Mouse (Mus musculus) heart, embryonic 11.5 days (tissue): Measurements from ENCODE around the gene Csrnp3. TPM values are rescaled to one million over a fixed set of nuclear protein-coding genes. Genes with fewer than 3 reads are reported as not detected.
A peak's percentile ranks its signal among the peaks of the same experiment; 100 is the strongest.

Experiments
- ATAC-seq: fragments of 200-750 bp; cut with Nextera tagmentation; replicated peaks from 2 replicates; pipeline ENCODE4 v1.8.0; 2017; ENCODE audit warnings: moderate library complexity; ENCODE audit not compliant: insufficient number of reproducible peaks, low FRiP score, low TSS enrichment
- H3K27ac ChIP-seq: fragments of 300-500 bp; sonication (generic); 2 replicates; pipeline ENCODE4 v1.5.1; 2014; ENCODE audit warnings: mild to moderate bottlenecking, low read depth, low read length
- H3K27me3 ChIP-seq: fragments of 300-500 bp; sonication (generic); 2 replicates; pipeline ENCODE4 v1.6.1; 2014; ENCODE audit warnings: mild to moderate bottlenecking, low read length, mixed read lengths; ENCODE audit not compliant: control insufficient read depth, insufficient read depth
- H3K36me3 ChIP-seq: fragments of 300-500 bp; sonication (generic); 2 replicates; pipeline ENCODE4 v1.6.1; 2014; ENCODE audit warnings: mild to moderate bottlenecking, low read length, moderate library complexity, mixed read lengths; ENCODE audit not compliant: control insufficient read depth, insufficient read depth
- H3K4me1 ChIP-seq: fragments of 300-500 bp; sonication (generic); 2 replicates; pipeline ENCODE4 v1.6.1; 2014; ENCODE audit warnings: low read length; ENCODE audit not compliant: control insufficient read depth, insufficient read depth
- H3K4me2 ChIP-seq: fragments of 300-500 bp; sonication (generic); 2 replicates; pipeline ENCODE4 v1.6.1; 2014; ENCODE audit warnings: mild to moderate bottlenecking, moderate library complexity
- H3K4me3 ChIP-seq: fragments of 300-500 bp; sonication (generic); 2 replicates; pipeline ENCODE4 v1.5.1; 2014; ENCODE audit warnings: low read depth, low read length
- H3K9ac ChIP-seq: fragments of 300-500 bp; sonication (generic); 2 replicates; pipeline ENCODE4 v1.6.1; 2014; ENCODE audit warnings: mild to moderate bottlenecking, low read depth, low read length, moderate library complexity
- H3K9me3 ChIP-seq: fragments of 300-500 bp; sonication (generic); replicated peaks from 2 replicates; pipeline ENCODE4 v1.6.1; 2016; ENCODE audit warnings: low read length; ENCODE audit not compliant: control insufficient read depth
- WGBS: fragments of 180-500 bp; shearing (Covaris S2); extraction: QIAGEN DNeasy Blood & Tissue Kit; methylation state at CpG from one replicate; pipeline ENCODE4 v1.1.7; 2014; ENCODE audit not compliant: insufficient replicate concordance; 5-methylcytosine and 5-hydroxymethylcytosine counted together
- polyA plus RNA-seq: library from polyadenylated mRNA; unstranded; fragments of >200 nt; fragmentation: Nextera tagmentation; extraction: Ambion mirVana; gene quantifications from 2 replicates; pipeline ENCODE4 v1.2.1, GENCODE M21; 2014

Csrnp3 gene
- polyA plus RNA-seq, 1 experiment from 2014 or later: 2.2 TPM

DNA sequence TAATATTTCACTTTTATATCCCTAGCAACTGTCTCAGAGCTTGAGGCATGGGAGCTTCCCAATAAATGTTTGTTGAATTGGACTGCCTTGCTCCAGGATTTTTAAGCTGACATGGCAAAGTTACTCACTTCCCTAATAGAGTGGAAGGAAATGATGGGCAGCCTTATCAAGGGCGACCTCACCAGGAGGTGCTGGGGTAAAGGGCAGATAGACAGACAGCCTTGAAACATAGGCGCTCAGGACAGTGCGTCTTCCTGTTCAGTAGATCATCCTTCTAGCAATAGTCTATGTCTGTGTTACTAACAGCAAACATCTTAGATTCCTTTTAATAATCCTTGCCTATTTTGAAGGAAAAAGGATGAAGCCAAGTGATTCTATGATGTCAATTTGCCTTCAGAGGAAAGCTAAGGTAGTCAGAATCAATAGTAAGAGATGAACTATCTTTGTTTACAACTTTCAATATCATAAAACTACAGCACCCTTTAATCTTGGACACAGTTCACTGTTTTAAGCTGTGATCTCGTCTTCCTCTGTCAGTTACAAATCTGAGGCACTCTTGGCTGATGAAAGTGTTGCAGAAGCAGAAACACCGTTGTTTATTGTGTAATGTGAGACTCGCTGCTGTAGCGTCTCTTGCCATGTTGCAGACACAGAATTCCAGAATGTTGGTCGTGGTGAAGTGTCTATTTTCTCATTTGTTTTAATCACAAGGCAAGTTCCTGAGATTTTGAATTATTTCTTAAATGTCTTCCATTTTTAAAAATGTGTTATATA, 81.6 kb downstream of the Csrnp3 start:
- H3K4me1 ChIP-seq: 0 out of 2 replicates have a peak, but pooled peaks cover 2% of the 10 kb centered on the region
- no peaks in the 10 kb centered on the region for H3K27me3 ChIP-seq
- no peak for ATAC-seq
- H3K27ac ChIP-seq: no peak overlapping the region
- H3K36me3 ChIP-seq: no peaks in the 10 kb centered on the region
- WGBS: 54% methylated on average over 8 of the region's 8 CpGs
- no peak overlapping the region for H3K4me3 ChIP-seq
- H3K9me3 ChIP-seq: no peaks in the 10 kb centered on the region
- no peak overlapping the region for H3K4me2 ChIP-seq
- H3K9ac ChIP-seq: no peak overlapping the region

DNA sequence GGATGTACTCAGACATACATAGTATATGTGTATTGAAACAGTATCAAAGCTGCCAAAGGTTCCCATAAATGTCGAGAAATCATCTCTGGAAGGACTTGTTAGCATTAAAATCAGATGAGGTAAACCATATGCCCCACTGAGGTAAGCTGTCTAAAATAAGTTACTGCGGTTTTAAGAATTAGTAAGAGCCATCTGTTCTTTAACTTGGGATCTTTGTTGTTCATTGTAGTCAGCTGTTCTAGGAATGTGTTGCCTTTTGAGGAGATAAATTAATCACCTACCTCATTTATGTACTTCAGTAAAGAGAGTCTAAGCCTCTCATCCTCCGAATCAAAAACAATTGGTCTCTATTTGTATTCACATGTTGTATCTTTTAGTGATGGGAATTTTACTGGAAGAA, 83.7 kb downstream of the Csrnp3 start:
- H3K36me3 ChIP-seq: no peaks in the 10 kb centered on the region
- no peak overlapping the region for H3K27ac ChIP-seq
- H3K9me3 ChIP-seq: no peaks in the 10 kb centered on the region
- H3K27me3 ChIP-seq: no peaks in the 10 kb centered on the region
- 0 out of 2 replicates have a peak, but pooled peaks cover 2% of the 10 kb centered on the region for H3K4me1 ChIP-seq
- H3K4me3 ChIP-seq: no peak overlapping the region
- ATAC-seq: no peak
- WGBS: 73% methylated on average over 3 of the region's 3 CpGs
- H3K4me2 ChIP-seq: no peak overlapping the region
- H3K9ac ChIP-seq: no peak overlapping the region

DNA sequence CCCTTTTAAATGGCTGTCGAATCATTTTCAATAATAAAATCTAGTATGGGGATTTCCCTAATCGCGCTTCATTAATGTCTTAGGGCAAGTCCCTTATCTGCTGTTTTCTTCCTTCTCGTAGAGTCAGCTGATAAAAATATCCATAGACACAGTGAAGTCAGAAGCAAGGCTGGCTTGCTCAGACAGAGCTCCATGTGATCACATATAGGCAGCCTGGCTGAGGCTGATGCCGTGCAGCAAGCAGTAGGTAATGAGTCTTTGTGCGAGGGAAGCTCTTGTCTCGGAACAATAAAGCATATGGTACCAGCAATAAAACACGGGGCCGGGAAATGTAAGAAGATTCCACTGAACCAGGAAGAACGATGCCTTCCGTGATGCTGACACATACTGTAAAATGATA, 84.4 kb downstream of the Csrnp3 start:
- H3K27ac ChIP-seq: 0 out of 2 replicates have a peak overlapping the region, but pooled peaks have one; percentile 22
- no peak overlapping the region for H3K4me3 ChIP-seq
- no peaks in the 10 kb centered on the region for H3K9me3 ChIP-seq
- H3K4me2 ChIP-seq: peak overlapping the region; percentile 22
- H3K36me3 ChIP-seq: no peaks in the 10 kb centered on the region
- H3K27me3 ChIP-seq: no peaks in the 10 kb centered on the region
- no peak overlapping the region for H3K9ac ChIP-seq
- no peak for ATAC-seq
- H3K4me1 ChIP-seq: 0 out of 2 replicates have a peak, but pooled peaks cover 2% of the 10 kb centered on the region
- WGBS: 61% methylated on average over 11 of the region's 11 CpGs

DNA sequence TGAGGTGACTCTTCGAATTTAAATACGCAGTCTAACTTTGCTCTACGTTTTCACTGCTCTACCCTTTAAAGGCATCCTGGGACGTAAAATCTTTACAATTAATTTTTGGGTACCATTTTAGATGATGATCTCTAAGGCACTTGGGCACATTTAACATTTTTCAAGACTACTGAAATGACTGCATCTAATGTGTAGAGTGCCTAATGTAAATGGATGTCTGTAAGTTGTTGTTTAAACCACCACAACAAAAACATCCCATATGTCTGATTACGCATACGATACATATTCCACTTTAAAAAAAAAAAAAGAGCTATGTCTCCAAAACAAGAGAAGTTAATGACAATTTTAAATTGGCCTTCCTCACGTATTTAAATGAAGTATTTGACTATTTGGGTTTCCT, 85.7 kb downstream of the Csrnp3 start:
- WGBS: 69% methylated on average over 7 of the region's 7 CpGs
- Histone ChIP-seq H3K36me3 (no peaks in the 10 kb centered on the region), H3K27ac (no peak overlapping the region), H3K4me1 (0 out of 2 replicates have a peak, but pooled peaks cover 2% of the 10 kb centered on the region), H3K4me3 (peak overlapping the region; percentile 53), H3K9ac (peak overlapping the region; percentile 75), H3K4me2 (peak overlapping the region; percentile 77), H3K27me3 (no peaks in the 10 kb centered on the region), H3K9me3 (no peaks in the 10 kb centered on the region)
- no peak for ATAC-seq

DNA sequence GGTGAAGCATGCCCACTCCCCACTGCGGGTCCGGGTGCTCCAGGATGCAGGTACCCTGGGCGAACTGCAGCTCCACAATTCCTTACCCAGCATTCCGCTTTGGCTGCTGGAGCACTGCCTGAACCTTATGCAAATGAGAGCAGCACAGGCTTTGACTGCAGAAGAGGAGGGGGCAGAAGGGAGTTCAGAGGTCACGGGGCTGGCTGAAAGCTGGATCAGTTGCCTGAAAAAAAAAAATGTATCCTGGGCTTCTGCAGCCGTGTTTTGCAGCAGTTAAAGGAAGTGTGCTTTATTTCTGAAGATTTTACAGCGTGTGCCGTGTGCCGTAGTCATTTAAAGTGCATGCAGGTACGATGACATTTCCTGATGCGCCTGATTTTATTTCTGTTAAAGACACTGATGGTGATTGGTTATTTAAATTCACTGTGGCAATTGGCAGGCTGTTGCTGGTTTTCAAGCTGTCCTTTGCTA, 86.3 kb downstream of the Csrnp3 start:
- Histone ChIP-seq H3K36me3 (no peaks in the 10 kb centered on the region), H3K4me1 (0 out of 2 replicates have a peak, but pooled peaks cover 2% of the 10 kb centered on the region), H3K4me3 (peak overlapping the region; percentile 53), H3K4me2 (peak overlapping the region; percentile 77), H3K27me3 (no peaks in the 10 kb centered on the region), H3K9ac (peak overlapping the region; percentile 75), H3K9me3 (no peaks in the 10 kb centered on the region), H3K27ac (no peak overlapping the region)
- ATAC-seq: no peak; the same call in 1 of the 2 replicates
- 3% methylated on average over 11 of the region's 11 CpGs for WGBS

DNA sequence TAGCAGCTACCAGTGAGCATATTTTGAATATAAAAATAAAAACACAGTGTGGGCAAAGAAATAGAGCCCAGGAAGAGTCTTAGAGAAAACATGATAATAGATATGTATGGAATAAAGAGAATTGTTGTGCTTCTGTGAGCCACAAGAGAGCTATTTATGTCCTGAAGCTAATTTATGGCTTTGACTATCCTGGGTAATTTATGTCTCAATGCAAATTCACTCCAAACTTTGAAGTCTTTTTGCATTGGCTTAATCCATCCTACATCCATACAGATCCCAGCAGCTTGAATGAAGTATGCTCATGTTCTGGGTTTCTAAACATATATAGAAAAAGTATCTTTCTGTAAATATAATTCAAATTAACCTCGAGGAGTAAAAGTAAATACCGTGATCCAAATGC, 88.5 kb downstream of the Csrnp3 start:
- Histone ChIP-seq H3K36me3 (no peaks in the 10 kb centered on the region), H3K27me3 (no peaks in the 10 kb centered on the region), H3K9ac (no peak overlapping the region), H3K27ac (no peak overlapping the region), H3K4me2 (no peak overlapping the region), H3K4me3 (no peak overlapping the region), H3K4me1 (0 out of 2 replicates have a peak, but pooled peaks cover 2% of the 10 kb centered on the region), H3K9me3 (no peaks in the 10 kb centered on the region)
- no peak for ATAC-seq
- WGBS: 78% methylated on average over 2 of the region's 2 CpGs

DNA sequence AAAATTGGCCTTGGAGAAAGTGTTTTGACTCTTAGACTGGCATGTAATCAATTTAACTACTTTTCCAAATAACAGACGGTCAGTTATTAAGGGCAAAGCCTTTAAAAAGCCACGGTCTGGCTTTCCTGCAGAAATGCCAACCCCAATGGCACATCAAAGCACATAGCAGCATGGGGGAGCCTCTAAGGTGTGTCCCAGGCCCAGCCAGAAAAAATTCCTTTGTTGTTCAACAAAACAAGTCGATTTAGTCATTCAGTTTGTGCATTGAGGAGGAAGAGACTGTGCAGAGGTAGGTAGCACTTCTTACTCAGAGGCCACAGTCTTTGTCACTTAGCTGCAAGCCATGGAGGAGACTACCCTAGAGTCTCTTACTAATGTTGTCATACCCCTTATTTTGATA, 93.3 kb downstream of the Csrnp3 start:
- no peaks in the 10 kb centered on the region for H3K27me3 ChIP-seq
- ATAC-seq: no peak

DNA sequence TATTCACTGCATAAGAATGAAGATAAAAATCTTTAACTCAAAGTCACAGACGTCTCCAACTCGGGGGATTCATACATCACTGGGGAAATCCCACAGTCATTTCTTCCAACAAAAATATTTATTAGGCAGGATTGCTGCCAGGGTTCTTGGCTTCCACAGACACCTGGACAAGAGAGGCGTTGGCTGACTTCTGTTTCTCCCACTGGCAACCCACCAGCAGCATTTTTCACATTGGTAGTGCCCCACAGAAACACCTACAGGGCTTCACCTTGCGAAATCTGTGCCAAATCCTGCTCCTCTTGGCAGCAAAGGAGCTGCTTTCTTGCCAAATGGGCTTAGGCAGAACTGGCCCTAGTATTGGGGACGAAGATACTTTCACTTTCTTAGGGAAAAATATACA, 94.8 kb downstream of the Csrnp3 start:
- no peak overlapping the region for H3K4me2 ChIP-seq

More for the DNA sequence above, 93.3 kb downstream of the Csrnp3 start:
- H3K4me1 ChIP-seq: no peaks in the 10 kb centered on the region
- WGBS: 49% methylated on average over 3 of the region's 3 CpGs
- H3K36me3 ChIP-seq: no peaks in the 10 kb centered on the region
- no peak overlapping the region for H3K4me3 ChIP-seq
- H3K27ac ChIP-seq: no peak overlapping the region
- H3K9me3 ChIP-seq: no peaks in the 10 kb centered on the region
- no peak overlapping the region for H3K4me2 ChIP-seq
- no peak overlapping the region for H3K9ac ChIP-seq

DNA sequence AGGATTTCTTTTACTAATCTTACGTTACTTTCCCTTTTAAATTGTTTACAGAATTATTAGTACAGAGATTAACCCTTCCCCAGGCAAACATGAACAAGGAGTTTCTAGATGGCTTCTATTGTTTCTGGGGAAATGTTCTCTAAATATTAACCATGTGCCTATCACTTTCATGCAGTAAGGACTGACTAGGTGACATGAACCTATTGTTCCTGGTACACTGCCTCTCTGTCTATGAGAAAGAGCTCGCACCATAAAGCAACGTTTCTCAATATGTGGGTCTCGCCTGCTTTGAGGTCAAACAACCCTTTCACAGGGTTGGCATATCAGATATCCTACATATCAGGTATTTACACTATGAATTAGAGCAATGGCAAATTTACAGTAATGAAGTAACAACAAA, 96.8 kb downstream of the Csrnp3 start:
- H3K27ac ChIP-seq: no peak overlapping the region

More for the DNA sequence above, 94.8 kb downstream of the Csrnp3 start:
- ATAC-seq: no peak
- no peaks in the 10 kb centered on the region for H3K36me3 ChIP-seq
- no peaks in the 10 kb centered on the region for H3K27me3 ChIP-seq
- H3K4me1 ChIP-seq: no peaks in the 10 kb centered on the region
- no peak overlapping the region for H3K4me3 ChIP-seq
- 82% methylated on average over 5 of the region's 5 CpGs for WGBS
- H3K27ac ChIP-seq: no peak overlapping the region
- H3K9ac ChIP-seq: no peak overlapping the region
- H3K9me3 ChIP-seq: no peaks in the 10 kb centered on the region

More for the DNA sequence above, 96.8 kb downstream of the Csrnp3 start:
- H3K9me3 ChIP-seq: no peaks in the 10 kb centered on the region
- no peaks in the 10 kb centered on the region for H3K36me3 ChIP-seq
- H3K4me2 ChIP-seq: no peak overlapping the region
- ATAC-seq: no peak
- 87% methylated on average over 4 of the region's 4 CpGs for WGBS
- H3K4me3 ChIP-seq: no peak overlapping the region
- no peaks in the 10 kb centered on the region for H3K4me1 ChIP-seq
- H3K9ac ChIP-seq: no peak overlapping the region
- no peaks in the 10 kb centered on the region for H3K27me3 ChIP-seq
